Mouse (Mus musculus) megakaryocyte, adult 5-6 weeks (primary cell): ENCODE results near the gene Ccdc126. TPM values are rescaled to one million over a fixed set of nuclear protein-coding genes. Genes with fewer than 3 reads are reported as not detected.

Experiments used
- ATAC-seq: 2 replicates; pipeline ENCODE4 v1.8.0; 2016; ENCODE audit warnings: mild to moderate bottlenecking, inconsistent platforms; ENCODE audit not compliant: poor library complexity, severe bottlenecking
- total RNA-seq, 2 experiments: library from RNA; stranded (forward) in 1 of 2; stranded (reverse) in 1 of 2; fragments of 153-499, 151-499 nt in 1 of 2; fragments of 221-1000, 200-1000 nt in 1 of 2; gene quantifications; 2 replicates each; pipeline versions ENCODE4 v1.2.3 to v1.2.4; 2015 to 2017

Ccdc126 gene
- total RNA-seq, 2 experiments from 2014 or later = 5.8 to 6.8 TPM

DNA sequence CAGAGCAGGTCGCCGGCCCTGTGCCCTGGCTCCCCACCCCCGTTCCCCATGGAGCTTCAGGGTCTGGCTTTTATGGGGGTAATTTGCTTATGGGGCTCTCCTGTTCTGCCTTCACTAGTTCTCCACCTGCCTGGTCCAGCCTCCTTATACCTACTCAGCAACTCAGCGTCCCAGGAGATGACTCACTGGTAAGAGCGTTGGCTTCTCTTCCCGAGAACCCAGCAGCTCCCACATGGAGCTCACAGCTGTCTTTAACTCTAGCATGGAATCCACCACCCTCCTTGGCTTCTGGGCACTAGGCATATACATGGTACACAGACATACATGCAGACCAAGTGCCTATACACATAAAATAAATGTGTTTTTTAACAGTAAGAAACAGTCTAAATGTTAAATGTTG is 20.1 kb downstream of the Ccdc126 start:
- no peak for ATAC-seq

DNA sequence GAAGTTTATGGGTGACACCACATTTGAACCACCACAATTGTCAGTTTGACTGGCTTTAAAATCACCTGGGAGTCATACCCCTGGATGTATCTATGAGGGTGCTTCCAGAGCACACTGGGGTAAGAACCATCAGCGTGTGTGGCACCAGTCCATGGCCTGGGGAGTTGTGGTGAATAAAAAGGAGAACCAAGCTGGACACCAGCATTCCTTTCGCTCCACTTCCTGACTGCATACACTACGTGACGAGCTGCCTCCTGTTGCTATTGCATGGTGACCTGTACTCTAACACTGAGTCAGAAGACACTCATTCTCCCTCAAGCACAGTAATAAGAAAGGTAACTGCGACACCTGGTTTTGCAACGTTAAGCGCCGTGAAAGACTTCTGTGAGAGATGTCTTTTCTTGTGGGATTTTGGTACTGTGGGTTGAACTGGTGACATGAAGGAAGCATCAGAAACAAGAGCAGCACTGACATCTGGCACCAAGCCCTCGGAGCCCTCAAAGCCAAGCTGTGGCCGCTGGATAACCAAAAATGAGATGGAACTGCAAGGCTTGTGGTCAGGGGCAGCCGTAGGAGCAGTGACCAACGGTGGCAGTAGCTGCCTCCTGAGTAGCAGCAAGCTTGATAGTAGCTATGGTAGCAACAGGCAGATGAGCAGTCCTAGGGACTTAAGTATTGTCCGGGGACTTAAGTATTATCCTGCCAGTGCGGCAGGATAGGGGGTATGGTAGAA is 24.8 kb downstream of the Ccdc126 start:
- peak; percentile 84 for ATAC-seq

DNA sequence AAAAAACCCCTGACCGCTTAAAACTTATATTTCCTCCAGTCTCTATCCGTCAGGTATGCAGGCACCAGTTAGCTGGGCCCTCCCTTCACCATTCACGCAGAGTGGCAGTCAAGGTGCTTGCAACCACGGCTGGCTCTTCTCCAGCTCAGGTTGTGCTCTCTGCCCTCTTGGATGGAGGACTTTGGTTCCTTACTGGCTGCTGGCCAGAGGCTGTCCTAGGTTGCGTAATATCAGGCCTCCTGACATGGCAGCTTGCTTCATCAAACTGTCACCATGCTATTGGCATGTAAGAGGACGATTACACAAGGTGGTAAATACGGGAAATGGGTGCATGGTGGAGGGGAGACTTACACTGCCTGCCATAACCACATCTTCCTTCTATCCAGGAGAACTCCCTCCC is 30.8 kb downstream of the Ccdc126 start:
- ATAC-seq = peak; percentile 98

DNA sequence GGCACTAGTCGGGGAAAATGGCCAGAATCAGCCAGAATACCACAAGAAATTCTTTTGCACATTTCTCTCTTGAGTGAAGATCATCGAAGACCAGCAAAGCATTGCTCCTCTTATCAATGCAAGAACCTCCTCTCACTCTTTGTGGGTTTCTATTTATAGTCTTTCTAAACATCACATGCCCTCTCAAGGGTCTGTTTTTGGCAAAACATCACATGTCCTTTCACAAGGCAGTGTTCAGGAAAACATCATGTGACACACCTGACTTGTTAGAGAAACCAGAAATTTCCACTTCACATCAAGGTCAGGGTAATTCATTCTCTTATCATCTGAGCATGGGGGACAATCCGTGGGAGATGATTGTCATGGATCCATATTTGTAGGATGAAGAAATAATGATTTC is 35.5 kb downstream of the Ccdc126 start:
- ATAC-seq = no peak

DNA sequence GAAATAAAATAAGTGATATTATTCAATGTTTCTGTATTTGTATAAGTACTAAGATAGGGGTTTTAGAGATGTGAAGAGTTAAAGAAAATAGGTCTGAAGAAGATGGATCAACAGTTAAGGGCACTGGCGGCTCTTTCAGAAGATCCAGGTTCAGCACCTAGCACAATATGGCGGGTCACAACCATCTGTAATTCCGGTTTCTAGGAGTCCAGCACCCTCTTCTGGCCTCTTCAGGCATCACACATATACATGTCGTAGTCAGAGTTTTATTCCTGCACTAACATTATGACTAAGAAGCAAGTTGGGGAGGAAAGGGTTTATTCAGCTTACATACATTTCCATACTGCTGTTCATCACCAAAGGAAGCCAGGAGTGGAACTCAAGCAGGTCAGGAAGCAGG is 36.1 kb downstream of the Ccdc126 start:
- ATAC-seq = peak; percentile 60; the same call in 1 of the 2 replicates

DNA sequence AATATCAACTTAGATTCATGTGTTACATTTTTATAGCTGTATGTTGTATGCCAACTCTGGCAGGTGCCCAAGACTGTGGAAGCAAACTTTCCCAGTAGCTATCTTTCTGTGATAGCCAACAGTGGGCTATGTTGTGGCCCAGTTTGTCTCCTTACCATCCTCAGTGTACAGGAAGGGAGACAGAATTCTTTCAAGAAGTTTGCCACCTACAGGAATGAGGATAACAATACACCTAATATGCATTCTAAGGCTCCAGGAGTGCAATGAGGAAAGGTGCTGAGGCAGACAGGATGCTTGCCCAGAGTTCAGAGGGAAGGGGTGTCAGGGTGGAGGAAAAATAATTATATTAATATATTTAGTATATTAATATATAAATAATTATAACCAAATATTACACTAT is 41.3 kb downstream of the Ccdc126 start:
- no peak for ATAC-seq

DNA sequence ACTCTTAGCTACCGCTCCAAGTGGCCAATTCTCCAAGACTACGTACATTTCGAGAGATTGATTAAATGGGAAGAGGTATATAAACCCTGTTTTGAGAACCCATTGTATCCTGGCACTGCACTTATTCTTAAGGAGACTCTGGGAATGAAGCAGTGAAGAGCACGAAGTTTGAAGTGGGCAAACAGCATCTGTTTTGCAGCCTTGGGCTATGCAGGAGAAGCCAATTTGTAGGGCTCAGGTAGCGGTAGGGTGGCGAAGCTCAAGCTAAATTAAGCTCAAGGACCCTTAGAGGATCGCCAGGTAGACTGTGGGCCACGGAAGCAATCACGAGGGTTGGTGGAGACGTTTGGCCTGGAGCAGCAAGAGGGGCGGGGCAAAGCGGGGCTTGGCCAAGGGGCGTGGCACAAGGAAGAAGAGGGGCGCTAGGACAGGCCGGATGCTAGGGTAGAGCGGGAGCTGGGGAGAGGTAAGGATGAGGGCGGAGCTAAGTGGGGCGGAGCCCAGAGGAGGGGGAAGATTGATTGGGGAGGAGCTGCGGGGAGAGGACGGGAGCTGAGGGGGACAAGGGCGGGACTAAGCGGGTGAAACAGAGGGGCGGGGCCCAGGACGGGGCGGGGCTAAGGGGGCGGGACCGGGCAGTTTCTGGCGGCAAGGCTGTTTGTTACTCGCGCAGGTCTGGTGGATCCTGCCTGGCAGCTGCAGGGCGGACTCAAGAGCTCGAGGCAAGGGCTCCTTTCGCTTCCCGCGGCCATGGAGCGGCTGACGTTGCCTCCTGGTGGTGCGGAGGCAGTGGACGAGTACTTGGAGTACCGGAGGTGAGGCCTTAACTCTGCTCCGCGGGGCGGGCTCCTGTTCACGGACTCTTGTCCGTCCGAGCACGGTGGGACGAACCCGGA is 48.3 kb downstream of the Ccdc126 start, which contains the start of gene Fam221a:
Gene Fam221a, plus strand, starts transcription at position 581 of the 896 bp plus-strand sequence.
- ATAC-seq = peak; percentile 92

DNA sequence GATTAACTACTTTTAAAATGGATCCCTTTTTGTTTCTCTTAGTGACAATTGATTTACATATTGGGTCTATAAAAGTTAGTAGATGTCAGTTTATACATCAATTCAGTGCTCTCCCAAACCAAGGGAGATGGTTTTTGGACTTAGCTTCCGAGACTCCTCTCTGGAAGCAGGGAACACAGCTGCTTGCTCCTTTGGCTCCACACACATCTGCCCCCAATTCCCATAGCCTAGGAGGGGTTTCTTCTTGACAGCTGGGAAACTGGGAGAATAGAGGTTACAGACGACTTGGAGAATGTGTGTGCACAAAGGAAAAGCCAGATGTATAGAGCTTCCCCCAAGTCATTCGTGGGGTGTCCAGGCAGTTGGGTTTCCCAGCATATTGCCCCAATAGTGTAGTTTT is 49.1 kb downstream of the Ccdc126 start:
- ATAC-seq = no peak

DNA sequence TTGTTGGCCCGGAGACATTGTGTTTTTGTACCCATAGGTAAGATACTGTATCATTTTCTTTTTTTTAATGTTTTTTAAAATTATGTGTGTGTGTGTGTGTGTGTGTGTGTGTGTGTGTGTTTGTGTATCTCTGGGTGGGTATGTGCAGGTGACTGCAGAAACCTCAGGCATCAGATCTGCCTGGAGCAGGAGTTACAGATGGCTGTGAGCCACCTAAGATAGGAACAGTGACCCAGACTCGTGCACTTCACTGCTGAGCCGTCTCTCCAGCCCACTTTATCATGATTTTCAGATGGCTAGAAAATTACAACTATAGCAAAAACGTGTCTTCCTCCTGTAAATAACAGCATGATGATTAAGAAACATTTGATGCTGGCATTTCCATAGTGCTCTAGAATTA is 53.6 kb downstream of the Ccdc126 start:
- no peak for ATAC-seq

DNA sequence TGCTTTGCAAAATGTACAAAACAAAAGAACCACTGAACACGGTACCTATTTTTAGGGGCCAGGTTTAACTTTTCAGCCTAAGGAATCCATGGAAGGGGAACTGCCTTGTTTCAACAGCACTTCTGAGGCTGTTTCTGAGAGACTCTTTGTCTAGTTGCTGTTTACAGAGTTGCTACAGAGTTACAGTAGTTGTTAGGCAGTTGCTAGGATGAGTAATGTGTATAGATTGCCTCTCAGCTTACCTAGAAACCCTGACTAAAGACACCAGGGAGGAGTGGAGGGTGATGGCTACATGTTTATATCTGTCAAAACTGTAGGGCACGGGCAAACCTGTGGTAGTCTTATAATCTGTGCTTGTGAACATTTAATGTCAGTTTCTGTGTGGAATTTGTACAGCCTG is 54.9 kb downstream of the Ccdc126 start:
- ATAC-seq = no peak

DNA sequence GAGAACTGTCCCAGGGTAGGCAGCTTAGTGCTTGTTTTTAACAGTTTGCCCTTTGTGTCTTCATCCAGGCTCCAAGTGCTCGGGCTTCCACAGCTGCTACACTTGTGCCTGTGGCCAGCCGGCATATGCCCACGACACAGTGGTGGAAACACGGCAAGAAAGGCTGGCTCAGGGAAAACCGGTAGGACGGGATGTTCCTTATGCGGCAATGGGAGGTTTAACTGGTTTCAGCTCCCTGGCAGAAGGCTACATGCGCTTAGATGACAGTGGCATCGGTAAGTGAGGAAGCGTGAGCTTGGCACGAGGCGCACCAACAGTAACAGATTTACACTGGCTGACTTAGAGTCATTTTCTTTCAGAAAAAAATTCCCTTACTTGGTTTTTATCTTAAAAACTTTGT is 59.3 kb downstream of the Ccdc126 start:
- ATAC-seq = no peak

Other genes starting within 250 kb of the Ccdc126 start
- 25.9 and 38.8 TPM in 2 replicates for gene Malsu1, start 245.5 kb upstream of the Ccdc126 start, total RNA-seq (2015)
- 15.8 and 17.0 TPM in 2 replicates for gene Malsu1, start 245.5 kb upstream of the Ccdc126 start, total RNA-seq (2017)
- 0.02 and 0.05 TPM in 2 replicates for gene Igf2bp3, start 104.3 kb upstream of the Ccdc126 start, total RNA-seq (2015)
- not detected in 2 replicates for gene Igf2bp3, start 104.3 kb upstream of the Ccdc126 start, total RNA-seq (2017)
- 124 and 144 TPM in 2 replicates for gene Tra2a, start 55.2 kb upstream of the Ccdc126 start, total RNA-seq (2015)
- gene Tra2a, start 55.2 kb upstream of the Ccdc126 start, total RNA-seq (2017) = 98.9 and 106 TPM in 2 replicates
- gene Fam221a, start 48.5 kb downstream of the Ccdc126 start, total RNA-seq (2015) = 7.2 and 9.4 TPM in 2 replicates
- 0.53 and 2.0 TPM in 2 replicates for gene Fam221a, start 48.5 kb downstream of the Ccdc126 start, total RNA-seq (2017)
- gene Stk31, start 76.3 kb downstream of the Ccdc126 start, total RNA-seq (2015) = not detected in 2 replicates
- not detected in 2 replicates for gene Stk31, start 76.3 kb downstream of the Ccdc126 start, total RNA-seq (2017)